Mouse (Mus musculus): ENCODE measurements around the gene Cfap157.

- TF ChIP-seq POLR2A (IDR thresholded peaks at IDR 0.05; ENCODE audit: borderline replicate concordance, control insufficient read depth, low read depth, low read length), result no peak
- no peak for TF ChIP-seq CTCF (IDR thresholded peaks at IDR 0.05; ENCODE audit: control insufficient read depth, insufficient read depth, low read length)
Measured at GRCm38 (mm10) chr2:32732695-32733094, 51.5 kb downstream of the Cfap157 start.

Data from bone marrow, adult 2 months (tissue).